Mouse (Mus musculus) CD4-positive, CD25-positive, alpha-beta regulatory T cell, adult 2 months (primary cell): Measurements from ENCODE around the gene Jaml.

Experiments used
- DNase-seq: peaks from one replicate; pipeline ENCODE4 v3.0.0-alpha.2; 2012; ENCODE audit warnings: low read depth, low spot score

The Jaml gene

DNA sequence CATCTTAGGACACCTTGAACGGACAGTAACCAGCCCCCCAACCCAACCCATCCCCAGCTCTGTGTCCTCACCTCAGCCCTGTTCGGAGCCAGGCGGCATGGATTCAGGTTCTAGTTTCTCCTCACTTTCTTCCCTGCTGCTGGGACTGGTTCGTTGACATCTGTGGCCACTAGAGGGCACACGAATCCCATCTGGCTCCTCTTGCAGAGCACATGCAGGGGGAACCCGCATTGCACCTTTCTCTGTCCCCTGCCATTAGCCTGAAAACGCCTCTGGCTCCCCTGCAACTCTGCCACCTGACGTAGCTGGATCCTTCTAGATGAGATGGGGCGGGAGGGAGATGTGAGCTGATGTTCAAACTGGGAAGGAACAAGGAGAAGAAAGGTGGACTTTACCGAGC is 42.8 kb downstream of the Jaml start:
- peak; percentile 93 for DNase-seq

DNA sequence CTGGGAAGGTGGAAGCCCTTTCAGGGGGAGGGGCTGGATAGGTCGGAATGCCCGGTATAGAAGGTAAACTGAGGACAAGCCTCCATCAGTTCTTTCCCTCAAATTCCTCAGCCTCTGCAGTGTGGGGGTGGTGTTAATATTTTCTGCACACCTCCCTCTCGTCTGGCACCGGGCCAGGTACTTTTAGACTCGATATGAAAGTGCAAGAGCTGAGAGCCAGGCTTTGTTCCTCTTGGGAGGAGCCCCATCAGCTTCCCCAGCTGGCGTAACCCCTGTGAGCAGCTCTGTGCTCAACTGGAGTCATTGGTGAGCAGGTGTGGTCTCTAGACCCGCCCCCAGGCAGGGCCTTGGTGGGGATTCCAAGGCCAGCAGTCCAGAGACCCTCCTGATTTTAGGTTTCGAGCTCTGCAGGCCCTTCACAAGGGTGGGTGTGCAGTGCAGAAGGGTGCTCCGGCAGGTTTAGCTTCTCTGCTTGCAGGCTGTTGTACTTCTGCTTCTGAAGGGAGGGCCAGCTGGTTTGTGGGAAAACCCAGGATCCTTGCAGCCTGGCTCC is 43.3 kb downstream of the Jaml start:
- DNase-seq: peak; percentile 87

DNA sequence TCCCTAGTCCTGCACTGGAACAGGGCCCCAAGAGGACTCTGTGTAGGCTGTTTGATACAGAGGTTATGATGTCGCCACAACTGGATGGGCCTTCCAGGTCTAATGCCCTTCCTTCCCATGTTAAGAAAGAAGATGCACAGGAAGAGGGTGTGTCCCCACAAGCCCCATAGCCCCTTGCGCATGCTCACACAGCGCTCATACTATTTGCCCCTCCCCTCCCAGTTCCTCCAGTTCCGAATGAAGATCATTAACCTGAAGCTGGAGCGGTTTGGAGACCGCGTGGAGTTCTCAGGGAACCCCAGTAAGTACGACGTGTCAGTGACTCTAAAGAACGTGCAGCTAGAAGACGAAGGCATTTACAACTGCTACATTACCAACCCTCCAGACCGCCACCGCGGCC is 46.2 kb downstream of the Jaml start:
- DNase-seq: peak; percentile 33

DNA sequence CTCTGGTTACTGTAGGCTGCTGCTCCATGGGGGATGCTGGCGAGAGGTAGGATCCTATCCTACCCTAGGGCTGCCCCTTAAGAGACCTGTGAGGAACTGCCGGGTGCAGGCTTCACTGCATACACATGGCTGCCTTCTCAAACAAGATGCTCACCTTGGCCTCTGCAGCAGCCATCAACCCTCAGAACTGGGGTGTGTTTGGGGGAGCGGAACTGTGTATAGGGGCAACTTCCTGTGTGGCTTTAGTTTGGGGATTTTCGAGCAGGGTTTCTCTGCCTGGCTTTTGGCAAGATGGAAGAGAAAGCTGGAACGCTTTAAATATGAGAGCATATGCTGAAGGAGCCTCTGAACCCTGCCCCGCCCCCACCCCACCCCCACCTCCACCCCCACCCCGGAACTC is 48.0 kb downstream of the Jaml start:
- peak; percentile 56 for DNase-seq

DNA sequence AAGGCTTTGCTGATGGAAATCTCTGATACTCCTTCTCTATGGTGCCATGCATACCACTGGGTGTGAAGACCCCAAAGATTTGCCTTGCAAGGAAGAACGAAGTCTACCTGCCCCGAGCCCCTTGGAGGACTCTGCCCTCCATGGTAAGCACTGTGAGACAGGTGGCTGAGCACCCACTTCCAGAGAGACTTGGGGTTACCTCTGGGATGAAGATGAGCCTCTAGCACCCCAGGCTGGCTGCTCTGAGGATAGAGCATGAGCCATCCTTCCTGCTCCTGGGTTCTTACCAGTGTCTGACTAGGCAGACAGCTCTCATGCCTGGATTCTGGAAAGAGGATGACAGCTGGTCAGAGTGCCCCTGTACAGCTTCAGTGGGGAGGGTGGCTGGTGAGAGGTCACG is 51.1 kb downstream of the Jaml start:
- DNase-seq: no peak

DNA sequence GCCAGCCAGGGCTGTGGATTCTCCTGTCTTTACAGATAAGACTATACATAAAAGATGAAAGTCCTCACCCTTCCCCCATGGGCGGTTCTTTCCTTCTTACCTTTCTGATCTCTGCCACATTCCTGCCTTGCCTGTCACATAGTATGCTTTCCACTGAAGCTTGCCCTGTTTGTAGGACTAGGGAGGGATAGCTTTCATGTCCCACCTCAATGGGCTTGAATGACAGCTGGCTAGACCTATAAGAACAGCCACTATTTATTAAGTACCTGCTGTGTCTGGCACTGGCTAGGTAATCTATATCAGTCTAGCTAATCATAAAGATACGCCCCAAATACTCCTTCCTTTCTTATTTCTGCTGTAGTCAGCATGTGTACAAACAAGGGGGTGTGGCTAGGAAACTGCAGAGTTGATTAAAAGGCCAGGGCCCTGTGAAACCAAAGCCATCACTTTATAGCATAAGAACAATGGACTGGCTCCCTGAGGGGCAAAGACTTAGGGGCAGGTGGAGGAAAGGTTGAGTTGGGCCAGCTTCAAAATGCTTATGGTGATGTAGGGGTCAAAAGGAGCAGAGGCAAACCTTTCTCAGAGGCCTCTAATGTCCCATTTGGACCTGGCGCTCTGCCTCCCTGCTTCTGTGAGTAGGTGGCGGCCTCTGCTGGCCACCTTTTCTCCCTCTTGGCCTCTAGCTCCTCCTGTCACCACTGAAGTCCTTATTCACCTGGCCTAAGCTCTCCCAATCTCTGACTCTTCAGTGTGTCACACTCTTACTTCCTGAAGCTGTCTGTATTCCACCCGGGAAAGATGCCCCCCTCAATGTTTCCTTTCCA is 54.7 kb downstream of the Jaml start:
- DNase-seq: peak; percentile 88

DNA sequence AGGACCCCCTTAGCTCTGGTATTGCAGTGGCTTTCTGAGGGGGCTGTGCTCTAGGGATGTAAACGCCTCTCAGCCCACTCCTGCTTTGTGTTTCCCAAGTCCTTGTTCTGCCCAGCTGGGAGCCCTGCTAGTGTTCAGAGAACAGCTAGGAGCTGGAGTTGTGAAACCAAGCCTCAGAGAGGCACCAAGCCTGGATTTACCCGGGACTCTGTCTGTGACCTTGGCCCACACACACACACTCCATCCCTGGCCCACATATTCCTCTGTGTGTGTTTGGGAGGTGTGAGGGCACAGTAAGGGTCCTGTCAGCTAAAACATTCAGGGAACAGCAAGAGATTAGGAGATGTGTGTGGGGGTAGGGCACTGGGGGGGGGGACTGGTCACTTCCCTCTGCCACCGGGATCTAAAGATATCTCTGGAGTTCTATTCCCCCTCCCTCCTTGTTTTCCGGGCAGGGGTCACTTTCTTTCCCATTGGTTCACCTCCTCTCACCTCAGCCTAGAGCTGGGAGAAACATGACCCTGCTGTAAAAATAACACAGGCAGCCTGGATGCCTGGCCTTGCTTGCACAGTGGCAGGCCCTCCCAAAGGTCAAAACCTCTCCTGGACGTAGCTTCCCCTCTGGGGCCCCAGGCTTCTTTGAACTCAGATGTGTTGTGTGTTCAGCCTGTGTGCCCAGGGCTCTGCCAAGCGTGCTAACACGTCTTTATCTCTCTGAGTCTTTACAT is 57.6 kb downstream of the Jaml start:
- no peak for DNase-seq

DNA sequence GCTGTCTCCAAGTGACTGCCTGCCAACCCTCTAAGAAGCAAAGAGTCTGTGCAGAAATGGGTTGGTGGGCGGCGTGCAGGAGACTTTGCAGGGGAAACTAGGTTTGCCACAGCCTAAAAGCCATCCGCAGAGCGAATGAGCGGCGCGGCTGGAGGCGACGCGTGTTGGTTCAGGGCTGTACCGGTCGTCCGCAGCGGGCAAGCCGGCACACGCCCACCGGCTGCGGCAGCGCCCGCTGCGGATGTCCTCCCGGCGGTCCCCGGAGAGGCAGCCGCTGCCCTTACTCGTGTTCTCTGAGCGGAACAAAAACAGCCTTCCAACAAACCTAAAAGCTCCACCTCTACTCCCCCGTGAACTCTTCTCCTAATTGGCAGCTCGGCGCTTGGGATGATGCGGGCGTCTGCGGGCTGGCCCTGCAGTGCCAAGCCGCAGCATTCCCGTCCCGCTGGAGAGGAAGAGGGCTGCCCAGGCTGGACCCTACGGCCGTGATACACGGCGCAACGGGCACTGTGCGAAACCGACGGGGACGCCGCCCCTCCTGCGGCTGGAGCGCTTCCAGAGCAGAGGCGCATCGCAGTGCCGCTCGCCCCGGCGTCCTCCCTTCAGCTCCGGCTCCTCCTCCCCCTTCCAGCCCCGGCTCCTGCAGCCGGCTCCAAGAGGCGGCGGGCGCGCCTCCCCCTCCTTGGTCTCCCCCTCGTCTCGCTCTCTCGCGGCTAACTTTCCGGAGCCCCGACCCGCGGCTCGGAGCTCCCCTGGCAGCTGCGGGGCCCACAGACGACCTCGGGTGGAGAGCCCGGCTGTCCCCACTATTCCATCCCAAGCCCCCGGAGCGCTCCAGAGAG is 59.4 kb downstream of the Jaml start, which contains the start of gene Scn4b:
Scn4b (plus strand) TSS at position 205 of the 842 bp plus-strand sequence.
- DNase-seq: peak; percentile 62

DNA sequence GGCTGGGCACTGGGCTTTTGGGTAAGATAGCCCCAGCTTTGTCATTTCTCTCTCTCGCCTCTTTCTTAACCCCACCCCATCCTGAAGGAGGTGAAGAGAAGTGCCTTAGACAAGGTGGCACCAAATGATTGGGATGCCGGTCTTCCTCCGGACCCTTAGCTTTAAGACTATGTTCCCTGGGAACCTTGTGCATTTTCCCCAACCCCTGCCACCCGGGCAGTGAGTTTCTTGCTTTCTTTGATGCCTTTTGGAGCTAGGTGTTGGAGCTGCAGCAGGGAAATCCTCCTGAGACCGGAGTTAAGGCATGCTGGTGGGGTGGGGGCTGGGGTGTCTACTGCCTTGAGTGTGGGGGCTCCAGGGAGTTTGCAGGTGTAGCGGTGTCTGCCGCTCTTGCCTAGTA is 60.1 kb downstream of the Jaml start:
- DNase-seq: no peak

DNA sequence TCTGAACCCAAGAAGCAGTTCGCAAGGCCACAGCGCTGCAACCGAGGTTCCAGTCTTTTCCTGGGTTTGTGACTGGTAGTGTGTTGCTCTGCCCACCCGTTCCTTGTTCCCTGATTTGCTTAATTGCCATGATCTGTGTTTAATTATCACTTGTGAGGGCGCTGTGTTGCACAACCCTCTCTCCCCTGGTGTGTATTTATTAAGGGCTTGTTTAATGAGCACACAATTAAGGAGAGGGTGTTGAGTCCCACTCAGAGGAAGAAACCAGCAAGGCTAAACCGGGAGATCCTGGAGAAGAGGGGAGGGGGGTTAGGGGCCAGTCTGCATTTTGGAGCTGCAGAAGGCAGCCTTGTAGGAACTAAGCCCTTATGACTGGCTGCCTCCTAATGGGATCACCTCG is 62.0 kb downstream of the Jaml start:
- no peak for DNase-seq

DNA sequence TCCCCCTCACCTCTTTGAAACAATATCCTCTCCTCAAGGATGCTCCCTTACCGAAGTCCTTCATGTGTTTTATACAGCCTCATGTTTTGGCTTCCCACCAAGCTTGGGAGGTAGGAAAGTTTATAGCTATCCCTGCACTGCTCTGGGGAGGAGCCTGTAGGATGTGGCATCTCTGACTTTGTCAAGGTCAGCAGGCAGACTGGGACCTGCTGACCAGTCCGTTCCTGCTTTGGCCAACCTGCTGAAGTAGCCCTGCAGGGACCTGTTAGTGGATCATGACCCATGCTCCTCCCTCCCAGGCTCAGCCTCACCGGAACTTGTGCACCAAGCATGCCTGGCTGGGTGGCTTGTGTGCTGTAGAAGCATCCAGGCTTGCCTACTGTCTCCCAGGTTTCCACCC is 63.7 kb downstream of the Jaml start:
- no peak for DNase-seq

DNA sequence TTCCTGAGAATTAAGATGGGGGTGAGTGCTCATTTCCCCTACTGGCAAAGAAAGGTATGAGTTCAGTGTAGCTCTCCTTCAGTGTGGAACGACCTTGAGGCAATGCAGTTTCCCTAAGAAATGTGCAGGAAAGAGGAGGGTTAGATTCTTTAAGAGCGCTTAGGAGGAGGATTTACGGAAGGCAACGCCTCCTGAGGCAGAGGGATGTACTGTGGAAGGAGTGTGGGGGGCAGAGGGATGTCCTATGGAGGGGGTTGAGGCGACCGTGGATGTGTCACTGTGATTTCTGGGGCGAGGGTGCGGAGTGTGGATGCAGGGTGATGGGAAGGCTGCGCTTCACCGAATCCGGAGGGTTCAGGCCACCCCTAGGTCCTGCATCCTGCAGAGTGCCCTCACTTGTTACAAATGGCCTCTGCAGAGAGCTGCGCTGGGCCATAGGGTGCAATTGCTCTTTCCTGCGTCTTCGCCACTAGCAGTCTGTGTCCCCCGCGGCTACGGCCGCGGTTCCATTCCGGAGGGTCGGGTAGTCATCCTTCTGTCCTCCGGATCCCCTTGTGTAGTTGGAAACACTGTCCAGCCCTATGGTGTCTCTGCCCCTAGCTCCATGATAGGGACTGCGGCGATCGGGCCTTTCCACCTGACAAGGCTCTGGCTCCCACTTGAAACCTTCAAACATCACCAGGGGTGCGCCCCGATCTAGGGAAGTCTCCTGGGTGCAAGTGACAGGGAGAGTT is 66.7 kb downstream of the Jaml start:
- no peak for DNase-seq

DNA sequence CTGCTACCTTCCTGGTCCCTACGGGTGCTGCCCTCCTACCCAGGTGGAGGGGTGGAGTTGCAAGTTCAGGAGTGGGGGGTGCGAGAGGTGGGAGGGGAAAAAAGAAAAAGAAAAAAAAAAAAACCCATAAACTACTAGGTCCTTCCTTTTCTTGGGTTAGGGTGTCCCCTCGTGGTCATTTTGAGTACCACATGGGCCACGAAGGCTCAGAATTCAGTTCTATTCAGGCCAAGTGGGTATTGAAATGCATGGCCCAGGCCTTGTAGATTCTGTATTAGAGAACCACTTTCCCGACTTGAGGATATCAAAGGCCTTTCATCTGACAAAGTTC is 67.2 kb downstream of the Jaml start:
- DNase-seq: peak; percentile 85

DNA sequence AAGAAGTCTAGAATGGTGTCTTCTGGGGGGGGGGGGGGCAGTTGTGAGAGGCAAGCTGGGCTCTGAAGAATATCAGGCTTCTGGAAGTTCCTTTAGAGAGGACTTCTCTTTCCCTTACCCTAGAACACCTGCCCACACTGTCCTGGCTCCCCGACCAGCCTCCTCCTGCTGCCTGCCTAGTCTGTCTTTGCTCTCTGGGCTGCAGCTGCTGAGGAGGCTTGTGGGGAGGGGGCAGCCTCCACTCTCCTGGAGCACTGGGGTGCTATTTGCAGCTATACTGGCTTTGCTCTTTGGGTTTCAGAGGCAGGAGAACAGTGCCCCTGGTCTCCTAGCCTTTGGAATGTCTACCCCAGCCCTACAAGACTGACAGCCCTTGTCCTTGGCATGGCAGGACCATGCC is 72.0 kb downstream of the Jaml start:
- no peak for DNase-seq

DNA sequence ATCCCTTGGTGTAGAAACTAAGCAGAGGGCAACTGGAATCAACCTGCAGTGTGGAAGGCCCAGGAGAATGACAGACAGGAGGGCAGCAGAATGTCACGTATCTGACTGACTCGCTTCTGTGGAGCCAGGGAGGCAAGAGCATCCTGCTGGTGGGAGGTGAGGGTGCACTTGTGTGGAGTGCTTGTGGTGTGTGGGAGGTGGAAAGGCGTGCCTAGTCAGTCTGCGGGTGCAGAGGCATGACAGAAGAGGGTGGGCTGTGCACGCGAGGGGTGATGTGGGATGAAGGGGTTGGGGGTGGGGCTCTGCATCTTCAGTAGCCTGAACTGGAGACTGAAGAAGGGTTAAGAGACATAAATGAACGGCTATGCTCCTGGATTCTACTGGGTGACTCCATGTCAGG is 74.4 kb downstream of the Jaml start:
- DNase-seq: peak; percentile 18
